Mouse (Mus musculus): ENCODE results near the gene Bcl9l.
A peak's percentile ranks its signal among the peaks of the same experiment; 100 is the strongest.

Bcl9l gene

DNA sequence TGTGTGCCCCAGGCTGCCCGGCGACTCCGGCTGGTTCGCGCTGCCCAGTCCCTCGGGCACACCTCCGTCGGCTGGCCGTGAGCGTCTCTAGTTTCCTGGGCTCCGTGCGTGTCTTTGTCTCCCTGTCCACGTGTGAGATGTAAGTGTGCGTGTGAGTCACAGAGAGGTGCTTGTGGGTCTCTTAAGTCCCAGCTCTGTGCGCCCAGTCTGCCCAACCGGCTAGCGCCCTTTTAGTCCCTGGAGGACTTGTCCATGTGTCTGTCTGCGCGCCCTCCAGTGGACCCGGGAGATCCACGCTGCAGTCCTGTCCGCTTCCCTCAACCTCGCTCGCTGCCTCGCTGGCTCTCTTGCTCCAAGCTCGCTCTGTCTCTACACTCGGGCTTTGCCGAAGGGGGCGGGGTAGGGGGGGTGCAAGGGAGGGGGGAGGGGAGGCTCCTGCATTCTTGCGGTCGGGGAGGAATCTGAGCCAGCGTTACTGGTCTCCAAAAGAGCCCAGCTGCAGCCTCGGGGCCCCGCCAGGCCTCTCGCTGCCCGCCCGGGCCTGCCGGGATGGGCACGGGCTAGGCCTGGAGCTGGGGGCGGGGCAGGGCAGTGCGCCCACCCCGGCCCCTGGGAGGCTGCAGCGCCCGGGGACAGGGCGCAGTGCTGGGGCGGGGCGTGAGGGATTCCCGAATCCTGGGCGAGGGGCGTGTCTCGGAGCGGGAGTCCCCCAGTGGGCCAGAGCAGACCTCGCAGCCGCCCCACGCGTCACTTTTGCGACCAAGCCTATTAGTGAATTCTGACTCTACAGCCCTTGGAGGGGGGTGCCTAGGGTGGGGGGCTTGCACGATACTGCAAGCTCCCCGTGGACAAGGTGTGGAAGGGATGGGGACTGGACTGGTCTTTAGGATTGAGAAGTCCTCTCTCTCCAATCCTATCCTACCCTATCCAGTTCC is 16.1 kb downstream of the Bcl9l start:
- peak; percentile 52 to 62 for DNase-seq

DNA sequence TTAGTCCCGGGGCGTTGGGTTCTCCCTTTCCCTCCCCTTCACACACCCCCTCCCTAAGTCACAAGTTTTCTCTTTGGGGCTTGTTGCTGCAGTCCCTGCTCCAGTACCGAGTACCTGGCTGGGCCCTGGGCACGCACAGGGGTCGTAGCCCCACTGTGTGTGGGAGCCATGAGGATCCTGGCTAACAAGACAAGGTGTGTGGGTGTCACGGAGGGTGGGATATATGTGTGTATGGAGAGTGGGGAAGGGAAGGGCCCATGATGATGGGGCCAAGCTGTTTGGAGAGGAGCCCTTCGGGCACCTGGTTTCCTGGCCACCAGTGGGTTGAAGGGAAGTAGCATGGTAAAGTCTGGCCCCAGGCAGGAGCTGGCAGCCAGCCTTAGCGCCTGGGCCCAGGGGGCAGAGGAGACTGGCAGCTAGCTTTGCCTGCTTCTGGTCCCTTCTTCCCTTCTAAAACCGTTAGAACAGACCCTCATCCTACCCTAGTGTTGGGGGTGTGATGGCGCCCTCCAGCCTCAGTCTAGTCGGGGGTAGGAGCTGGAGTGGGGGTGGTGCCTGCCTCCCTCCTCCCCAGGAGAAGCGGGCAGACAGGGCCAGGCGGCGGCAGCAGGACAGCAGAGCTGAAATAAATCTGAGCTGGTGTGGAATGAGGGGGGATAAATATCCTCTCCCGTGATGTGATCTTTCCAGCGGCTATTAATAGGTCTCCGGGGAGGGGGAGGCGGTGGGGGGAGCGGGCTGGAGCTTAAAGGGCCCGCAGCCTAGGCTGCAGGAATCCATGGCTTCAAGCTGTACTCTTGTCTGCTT is 16.9 kb downstream of the Bcl9l start:
- peak in 1 of 2 experiments; percentile 17 for DNase-seq

DNA sequence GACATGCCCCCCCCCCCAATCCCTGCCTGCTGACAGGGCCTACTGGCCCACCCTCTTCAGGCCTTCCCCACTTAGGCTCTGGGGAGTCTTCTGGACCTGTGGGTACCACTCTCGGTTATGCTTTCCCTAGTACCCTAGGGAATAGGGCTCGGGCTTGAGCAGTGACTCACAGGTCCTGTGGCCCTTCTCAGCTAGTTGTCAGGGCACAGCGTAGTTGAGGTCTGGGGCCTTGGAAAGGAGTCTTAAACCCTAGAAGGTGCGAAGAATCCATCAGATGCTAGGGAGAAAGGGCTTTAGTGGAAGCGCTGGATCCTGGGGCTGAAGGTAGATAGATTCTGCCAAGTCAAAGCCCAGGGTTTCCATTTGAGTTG is 17.5 kb downstream of the Bcl9l start:
- no peak for DNase-seq

DNA sequence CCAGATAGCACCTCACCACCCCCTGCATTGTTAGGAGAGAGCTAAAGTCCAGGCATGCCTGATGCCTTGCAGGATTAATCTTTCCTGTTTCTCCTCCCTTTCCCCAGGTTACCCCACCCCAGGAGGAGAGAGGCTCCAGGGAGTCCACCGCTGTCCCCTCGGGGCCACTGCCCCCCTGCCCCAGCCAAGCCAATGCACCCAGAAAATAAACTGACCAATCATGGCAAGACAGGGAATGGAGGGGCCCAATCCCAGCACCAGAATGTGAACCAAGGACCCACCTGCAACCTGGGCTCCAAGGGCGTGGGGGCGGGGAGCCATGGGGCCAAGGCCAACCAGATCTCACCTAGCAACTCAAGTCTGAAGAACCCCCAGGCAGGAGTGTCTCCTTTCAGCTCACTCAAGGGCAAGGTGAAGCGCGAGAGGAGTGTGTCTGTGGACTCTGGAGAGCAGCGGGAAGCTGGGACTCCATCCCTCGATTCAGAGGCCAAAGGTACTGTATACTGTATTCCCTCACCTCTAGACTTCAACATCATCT is 18.1 kb downstream of the Bcl9l start:
- peak in 1 of 2 experiments; percentile 21 for DNase-seq

DNA sequence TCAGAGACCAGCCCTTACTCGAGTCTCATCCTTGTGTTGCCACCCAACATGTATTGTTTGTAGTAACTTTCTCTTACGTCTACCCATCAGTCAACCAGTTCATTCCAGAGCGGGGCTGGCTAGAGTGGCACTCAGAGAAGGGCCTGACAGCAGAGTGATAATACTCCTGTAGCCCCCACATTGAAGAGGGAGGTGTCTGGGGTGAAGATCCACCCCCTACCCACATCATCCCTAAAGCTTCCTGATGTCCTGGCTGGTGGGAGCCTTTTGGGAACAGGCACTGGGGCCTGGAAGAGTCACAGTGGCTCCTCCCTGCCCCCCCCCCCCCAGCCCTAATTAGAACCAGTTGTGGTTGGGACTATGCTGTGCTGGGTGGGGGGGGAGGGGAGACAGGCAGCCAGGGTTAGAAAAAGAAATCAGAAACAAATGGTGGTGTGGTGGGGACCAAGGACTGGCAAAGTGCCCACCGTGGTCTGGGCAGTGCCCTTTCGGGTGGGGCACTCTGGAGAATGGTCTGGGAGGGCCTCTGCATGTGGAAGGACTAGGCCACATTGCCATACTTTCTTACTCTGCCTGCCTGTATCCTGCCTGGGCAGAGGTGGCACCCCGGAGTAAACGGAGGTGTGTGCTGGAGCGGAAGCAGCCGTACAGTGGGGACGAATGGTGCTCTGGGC is 18.7 kb downstream of the Bcl9l start:
- peak in 1 of 2 experiments; percentile 25 for DNase-seq

DNA sequence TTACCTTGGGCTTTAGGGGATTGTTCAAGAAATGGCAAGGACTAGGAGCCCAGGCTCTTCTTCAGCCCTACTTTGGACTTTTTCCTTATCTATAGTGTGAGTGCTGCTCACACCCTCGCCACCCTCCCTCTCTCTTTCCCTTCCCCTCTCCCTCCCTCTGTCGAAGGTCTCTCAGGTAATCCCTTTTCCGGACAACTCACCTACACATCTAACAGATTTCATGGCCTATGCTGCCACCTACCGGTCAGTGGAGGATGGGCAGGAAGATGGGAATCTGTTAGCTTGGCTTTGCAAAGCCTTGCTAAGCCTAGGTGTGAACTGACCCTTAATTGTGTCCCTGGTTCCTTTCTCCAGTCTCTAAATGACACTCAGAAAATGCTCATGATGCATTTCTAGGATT is 19.4 kb downstream of the Bcl9l start:
- DNase-seq: peak; percentile 80 to 85

DNA sequence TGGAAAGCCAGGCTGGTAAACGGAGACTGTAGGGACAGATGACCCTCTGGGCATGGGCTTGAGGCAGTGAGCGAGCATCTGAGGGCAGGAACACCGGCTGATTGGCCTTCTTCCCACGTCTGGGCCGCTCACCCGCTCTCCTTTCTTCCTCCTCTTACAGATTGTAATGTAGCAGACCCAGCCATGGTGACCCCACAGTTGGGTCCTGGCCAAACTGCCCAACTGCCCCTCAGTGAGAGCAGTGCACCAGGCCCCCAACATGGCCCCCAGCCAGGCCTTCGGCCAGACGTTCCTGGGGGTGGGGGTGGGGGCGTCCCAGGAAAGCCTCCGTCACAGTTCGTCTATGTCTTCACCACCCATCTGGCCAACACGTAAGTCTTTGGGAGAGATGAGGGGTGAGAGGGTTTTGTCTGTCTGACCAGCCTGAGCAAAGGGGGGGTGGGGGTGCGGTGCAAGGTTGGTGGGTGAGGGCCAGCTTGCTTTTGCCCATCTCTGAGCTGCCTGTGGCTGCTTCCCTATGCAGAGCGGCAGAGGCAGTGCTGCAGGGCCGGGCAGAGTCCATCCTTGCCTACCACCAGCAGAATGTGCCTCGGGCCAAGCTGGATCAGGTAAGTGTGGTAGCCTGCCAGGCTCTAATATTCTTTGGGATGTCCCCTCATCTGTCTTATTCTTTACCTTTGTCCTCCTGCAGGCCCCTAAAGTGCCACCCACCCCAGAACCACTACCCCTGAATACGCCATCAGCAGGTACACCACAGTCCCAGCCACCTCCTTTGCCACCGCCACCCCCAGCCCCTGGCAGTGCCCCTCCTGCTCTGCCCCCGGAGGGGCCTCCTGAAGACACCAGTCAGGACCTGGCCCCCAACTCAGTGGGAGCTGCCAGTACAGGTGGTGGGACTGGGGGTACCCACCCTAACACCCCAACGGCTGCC is 22.5 kb downstream of the Bcl9l start:
- DNase-seq: peak in 1 of 2 experiments; percentile 13

DNA sequence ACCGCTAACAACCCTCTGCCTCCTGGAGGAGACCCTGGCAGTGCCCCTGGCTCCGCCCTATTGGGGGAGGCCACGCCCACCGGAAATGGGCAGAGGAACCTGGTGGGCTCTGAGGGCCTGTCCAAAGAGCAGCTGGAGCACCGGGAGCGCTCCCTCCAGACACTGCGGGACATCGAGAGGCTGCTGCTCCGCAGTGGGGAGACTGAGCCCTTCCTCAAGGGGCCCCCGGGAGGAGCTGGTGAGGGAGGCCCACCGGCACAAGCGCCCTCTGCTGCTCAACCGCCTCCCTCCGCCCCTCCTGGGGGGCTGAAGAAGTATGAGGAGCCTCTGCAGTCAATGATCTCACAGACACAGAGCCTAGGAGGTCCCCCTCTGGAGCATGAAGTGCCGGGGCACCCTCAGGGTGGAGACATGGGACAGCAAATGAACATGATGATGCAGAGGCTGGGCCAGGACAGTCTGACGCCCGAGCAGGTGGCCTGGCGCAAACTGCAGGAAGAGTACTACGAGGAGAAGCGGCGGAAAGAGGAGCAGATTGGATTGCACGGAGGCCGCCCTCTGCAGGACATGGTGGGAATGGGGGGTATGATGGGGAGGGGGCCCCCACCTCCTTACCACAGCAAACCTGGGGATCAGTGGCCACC is 23.3 kb downstream of the Bcl9l start:
- peak in 1 of 2 experiments; percentile 60 for DNase-seq

DNA sequence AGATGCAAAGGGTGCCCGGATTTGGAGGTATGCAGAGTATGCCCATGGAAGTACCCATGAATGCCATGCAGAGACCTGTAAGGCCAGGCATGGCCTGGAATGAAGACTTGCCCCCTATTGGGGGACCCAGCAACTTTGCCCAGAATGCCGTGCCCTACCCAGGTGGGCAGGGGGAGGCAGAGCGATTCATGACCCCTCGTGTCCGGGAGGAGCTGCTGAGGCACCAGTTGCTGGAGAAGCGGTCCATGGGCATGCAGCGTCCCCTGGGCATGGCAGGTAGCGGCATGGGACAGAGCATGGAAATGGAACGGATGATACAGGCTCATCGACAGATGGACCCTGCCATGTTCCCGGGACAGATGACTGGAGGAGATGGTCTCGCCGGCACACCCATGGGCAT is 23.9 kb downstream of the Bcl9l start:
- DNase-seq: no peak

DNA sequence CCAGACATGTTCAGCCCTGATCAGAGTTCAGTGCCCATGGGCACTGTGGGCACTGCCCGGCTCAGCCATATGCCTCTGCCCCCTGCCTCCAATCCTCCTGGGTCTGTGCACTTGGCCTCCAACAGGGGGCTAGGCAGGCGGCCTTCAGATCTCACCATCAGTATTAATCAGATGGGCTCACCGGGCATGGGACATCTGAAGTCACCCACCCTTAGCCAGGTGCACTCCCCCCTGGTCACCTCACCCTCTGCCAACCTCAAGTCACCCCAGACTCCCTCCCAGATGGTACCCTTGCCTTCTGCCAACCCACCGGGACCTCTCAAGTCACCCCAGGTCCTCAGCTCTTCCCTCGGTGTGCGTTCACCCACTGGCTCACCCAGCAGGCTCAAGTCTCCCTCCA is 24.7 kb downstream of the Bcl9l start:
- peak in 1 of 2 experiments; percentile 1 for DNase-seq

DNA sequence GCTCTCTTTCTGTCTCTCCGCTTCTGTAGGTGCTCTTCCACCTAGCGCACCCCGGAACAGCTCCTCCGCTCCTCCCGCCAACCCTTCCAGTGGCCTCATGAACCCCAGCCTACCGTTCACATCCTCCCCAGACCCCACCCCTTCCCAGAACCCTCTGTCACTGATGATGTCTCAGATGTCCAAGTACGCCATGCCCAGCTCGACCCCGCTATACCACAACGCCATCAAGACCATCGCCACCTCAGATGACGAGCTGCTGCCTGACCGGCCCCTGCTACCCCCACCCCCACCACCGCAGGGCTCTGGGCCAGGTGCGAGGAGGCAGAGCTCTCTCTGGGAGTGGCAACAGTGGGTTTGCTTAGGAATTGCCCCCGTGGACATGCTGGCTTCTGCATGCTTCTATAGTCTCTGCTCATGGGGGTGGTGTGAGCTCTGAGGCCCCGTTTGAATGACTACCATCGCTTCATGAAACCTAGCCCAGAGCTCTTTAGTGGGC is 25.5 kb downstream of the Bcl9l start:
- DNase-seq: peak in 1 of 2 experiments; percentile 9

DNA sequence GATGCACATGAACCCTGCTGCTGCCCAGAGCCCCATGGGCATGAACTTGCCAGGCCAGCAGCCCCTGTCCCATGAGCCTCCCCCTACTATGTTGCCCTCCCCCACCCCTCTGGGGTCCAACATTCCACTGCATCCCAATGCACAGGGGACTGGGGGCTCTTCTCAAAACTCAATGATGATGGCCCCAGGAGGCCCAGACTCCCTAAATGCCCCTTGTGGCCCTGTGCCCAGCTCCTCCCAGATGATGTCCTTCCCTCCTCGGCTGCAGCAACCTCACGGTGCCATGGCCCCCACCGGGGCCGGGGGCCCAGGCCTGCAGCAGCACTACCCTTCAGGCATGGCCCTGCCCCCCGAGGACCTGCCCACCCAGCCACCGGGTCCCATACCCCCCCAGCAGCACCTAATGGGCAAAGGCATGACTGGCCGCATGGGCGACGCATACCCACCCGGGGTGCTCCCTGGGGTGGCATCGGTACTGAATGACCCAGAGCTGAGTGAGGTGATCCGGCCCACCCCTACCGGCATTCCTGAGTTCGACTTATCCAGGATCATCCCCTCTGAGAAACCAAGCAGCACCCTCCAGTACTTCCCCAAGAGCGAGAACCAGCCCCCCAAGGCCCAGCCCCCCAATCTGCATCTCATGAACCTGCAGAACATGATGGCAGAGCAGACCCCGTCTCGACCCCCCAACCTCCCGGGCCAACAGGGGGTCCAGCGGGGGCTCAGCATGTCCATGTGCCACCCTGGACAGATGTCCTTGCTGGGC is 26.3 kb downstream of the Bcl9l start:
- peak; percentile 14 to 56 for DNase-seq

DNA sequence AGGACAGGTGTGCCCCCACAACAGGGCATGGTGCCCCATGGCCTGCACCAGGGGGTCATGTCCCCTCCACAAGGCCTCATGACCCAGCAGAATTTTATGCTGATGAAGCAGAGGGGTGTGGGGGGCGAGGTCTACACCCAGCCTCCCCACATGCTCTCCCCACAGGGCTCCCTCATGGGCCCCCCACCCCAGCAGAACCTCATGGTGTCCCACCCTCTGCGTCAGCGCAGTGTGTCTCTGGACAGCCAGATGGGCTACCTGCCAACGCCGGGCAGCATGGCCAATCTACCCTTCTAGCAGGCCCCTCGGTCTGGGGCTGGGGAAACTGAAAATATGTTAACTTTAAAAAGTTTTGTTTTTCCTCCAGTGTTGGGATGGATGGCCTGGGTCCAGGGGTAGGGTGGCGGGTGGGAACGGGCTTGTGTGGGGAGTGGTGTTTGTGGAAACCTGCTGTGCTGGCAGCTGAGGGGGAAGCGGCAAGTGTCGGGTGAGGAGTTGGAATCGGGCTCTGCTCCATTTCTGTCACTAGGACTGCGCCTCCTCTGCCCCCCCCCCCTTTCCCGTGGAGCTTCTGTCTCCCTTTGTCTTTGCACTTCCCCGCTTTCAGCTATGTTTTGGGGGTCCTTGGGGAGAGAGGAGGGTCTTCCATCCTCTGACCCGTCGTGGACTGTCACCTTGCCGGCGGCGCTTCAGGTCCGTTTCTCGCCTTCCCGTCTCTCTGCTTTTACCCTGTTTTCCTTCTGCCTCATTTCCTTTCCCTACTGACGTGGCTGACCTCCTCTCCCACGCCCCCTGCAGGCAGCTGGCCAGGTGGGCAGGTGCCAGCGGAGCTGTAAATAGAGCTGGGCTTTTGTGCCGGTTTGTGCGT is 27.1 kb downstream of the Bcl9l start:
- peak; percentile 92 to 93 for DNase-seq

DNA sequence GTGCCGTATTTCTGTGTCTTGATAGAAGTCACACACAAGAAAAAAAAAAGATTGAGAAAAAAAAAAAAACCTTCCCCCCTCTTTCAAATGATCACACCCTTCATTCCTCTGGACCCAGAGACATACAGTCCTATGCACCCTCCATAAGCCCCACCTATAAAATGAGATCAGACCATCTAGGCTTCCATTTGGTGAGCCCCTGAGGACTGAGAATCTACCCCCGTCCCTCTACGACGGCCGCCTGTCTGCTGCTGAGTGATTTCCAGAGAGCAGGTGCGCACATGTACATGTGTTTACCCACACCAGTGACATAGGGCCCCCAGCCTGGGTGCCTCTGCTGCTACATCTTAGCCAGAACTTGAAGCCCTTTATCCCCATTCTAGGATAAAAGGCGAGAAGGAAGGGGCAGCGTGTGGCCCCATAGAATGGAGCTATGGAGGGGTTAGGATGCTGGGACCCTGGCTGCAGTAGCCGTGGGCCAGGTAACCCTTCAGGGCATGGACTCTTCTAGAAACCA is 27.8 kb downstream of the Bcl9l start:
- peak; percentile 73 to 80 for DNase-seq

DNA sequence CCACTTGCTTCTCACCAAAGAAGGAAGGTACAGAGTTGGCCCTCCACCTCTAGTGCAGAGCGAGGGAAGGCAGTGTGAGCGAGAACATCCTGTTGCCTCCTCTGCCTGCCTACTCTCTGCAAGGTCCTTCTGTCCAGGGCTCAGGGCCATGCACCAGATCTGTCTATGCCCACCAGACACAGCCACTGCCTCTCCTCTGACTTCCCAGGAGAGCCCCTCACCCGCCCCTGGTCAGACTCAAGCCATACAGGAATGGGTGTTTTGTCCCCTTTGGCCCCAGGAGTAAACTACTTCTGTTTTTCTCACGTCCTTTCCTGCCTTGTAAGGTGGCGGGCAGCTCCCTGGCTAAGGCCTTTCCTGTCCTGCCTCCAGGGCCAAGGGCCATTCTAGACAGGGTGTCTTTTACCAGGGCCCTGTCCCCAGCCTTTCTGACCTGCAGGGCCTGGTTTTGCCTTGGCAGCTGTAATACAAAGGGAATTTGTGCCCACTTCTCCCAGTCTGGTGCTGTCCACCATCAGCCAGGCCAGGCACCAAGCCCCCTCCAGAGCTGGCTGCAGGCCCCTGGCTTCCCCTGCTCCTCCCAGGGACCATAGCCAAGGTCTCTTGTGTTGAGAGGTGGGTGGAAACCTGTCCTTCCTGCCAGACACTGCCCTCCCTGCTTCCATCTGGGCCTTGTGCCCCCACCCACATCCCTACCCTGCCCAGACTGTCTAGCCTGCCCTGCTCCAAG is 28.4 kb downstream of the Bcl9l start:
- peak; percentile 70 to 72 for DNase-seq

DNA sequence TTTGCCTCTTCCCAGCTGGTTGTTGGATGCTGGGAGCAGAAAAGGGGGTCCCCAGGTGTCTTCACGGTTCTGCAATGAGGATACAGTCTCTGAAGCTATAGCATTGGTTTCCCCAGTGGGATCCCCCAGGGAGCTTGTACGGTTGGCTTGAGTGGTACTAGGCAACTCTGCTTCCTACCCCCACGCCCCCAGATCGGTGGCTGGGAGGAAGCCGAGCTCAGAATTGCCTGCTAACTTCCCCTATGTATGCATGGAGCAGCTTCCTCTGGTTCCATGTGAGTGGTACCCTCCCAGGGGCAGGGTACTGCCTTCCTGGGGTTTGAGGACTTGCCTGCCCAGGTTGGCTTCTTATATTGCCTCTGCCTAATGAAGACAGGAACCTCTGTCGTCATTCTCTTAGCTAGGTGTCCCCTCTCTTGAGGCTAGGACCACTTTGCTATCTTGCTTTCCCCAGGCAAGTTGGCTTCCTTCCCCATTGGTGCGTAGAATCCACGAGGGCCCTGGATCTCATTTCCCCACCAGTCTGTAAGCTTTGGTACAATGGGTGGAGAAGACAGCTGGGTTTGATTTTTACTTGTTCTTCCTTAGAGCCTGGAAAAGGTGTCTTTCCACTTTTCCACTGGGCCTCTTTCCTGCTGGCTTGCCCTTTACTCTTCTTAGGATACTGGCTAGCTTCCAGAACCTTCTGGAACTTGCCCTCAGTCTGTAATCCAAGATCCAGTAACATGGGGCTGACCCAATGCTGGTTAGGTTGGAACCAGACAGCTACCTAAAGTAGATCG is 29.5 kb downstream of the Bcl9l start:
- DNase-seq: peak; percentile 46 to 66

DNA sequence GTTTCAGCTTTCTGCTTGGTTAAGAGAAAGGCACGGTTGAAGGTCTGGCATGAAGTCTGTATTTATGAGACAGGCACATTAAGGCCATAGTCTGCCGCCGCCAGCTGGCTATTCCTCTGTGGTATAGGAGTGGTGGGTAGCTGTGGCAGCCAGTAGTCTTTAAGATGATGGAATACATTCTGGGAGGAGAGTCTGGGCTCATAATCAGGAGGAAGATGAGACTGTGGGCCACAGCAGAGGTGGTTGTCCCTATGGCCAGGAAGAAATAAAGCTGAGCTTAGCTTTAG is 30.0 kb downstream of the Bcl9l start:
- DNase-seq: no peak

DNA sequence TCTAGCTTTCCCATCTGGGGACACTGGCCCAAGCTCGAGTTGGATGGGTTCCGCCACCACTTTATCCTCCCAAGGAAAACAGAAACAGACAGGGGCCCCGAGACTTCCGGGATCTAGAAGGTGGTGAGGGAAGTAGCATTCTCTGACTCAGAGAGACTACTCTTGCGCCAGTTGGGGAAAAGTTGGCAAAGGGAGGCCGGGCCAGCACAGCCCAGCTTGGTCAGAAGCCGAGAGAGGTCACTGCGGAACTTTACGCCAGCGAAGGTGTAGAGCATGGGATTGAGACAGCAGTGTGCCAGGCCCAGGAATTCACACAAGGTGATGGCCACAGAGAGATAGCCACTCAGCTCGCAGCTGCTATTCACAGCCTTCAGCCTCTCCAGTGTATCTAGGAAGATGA is 30.5 kb downstream of the Bcl9l start:
- DNase-seq: peak in 1 of 2 experiments; percentile 7

All from thymus, postnatal 36 days (tissue).